ENCODE assay signal across 8 mouse cellular contexts in the genomic region with DNA sequence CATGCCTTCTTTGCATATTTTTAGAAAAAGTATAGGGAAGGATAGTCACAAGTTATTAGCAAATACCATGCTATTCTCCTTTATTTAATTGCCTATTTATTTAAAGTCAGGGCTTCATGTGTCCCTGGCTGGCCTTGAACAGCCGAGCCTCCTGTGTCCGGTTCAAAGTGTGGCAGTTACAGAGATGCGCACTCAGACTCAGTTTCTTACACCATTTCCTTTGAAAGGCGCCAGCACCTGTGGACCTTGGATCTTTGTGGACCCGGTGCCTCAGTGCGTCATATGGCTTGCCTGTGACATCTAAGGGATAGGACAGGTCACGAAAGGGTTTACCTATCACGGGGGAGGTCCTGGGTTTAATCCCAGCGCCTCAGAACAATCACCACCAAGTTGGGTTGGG. TPM values are rescaled to one million over a fixed set of nuclear protein-coding genes. Genes with fewer than 3 reads are reported as not detected.
DNase-seq lines count a peak whose midpoint lies in the region; ATAC-seq and TF ChIP-seq lines count a peak whose summit lies in the region.

No protein-coding gene starts in this region.

- no peaks in the 10 kb centered on the region for H3K36me3 ChIP-seq in hindbrain, embryonic 13.5 days
- H3K36me3 ChIP-seq in midbrain, embryonic 12.5 days = no peaks in the 10 kb centered on the region

- no peaks in the 10 kb centered on the region for H3K4me1 ChIP-seq in cortical plate, adult 2 months (ENCODE audit: control insufficient read depth, insufficient read depth, low read length)
- peaks cover 9% of the 10 kb centered on the region for H3K4me1 ChIP-seq in hindbrain, embryonic 13.5 days (replicated peaks)
- H3K4me1 ChIP-seq in midbrain, embryonic 12.5 days = peaks cover 4% of the 10 kb centered on the region; the same call in 1 of the 2 replicates

- peak; percentile 82 for DNase-seq in heart, adult 11 months
- DNase-seq in heart, postnatal 14 days = no peak
- no peak for DNase-seq in layer of hippocampus, postnatal 36 days
- no peak for DNase-seq in Muller cell, postnatal 12 days (ENCODE audit: inconsistent ontology term)
- DNase-seq in kidney, postnatal 36 days = no peak

- WGBS in hindbrain, embryonic 13.5 days = 31% methylated on average over 9 of the region's 9 CpGs
- WGBS in midbrain, embryonic 12.5 days = 29% methylated on average over 9 of the region's 9 CpGs

- H3K27me3 ChIP-seq in hindbrain, embryonic 13.5 days = peaks cover 37% of the 10 kb centered on the region
- H3K27me3 ChIP-seq in midbrain, embryonic 12.5 days = peaks cover 18% of the 10 kb centered on the region; the same call in 1 of the 2 replicates

- TF ChIP-seq CTCF in cortical plate, adult 2 months (IDR thresholded peaks at IDR 0.05; ENCODE audit: extremely low read depth, insufficient read depth, low read length) = no peak

- TF ChIP-seq POLR2A in cortical plate, adult 2 months (IDR thresholded peaks at IDR 0.05; ENCODE audit: extremely low read depth, insufficient read depth, low read length) = no peak

- peak overlapping the region; percentile 51; the same call in 1 of the 2 replicates for H3K9ac ChIP-seq in hindbrain, embryonic 13.5 days
- no peak overlapping the region; the same call in 1 of the 2 replicates for H3K9ac ChIP-seq in midbrain, embryonic 12.5 days (replicated peaks)

- peak; percentile 15 for ATAC-seq in hindbrain, embryonic 13.5 days (ENCODE audit: low FRiP score)
- ATAC-seq in midbrain, embryonic 12.5 days (ENCODE audit: low FRiP score, low read depth) = peak; percentile 39

- peak overlapping the region; percentile 40 for H3K4me2 ChIP-seq in hindbrain, embryonic 13.5 days
- peak overlapping the region; percentile 29; the same call in 1 of the 2 replicates for H3K4me2 ChIP-seq in midbrain, embryonic 12.5 days (replicated peaks)

- H3K4me3 ChIP-seq in cortical plate, adult 2 months (ENCODE audit: insufficient read depth, low read length) = peak overlapping the region; percentile 62; the same call in 1 of the 2 replicates
- H3K4me3 ChIP-seq in hindbrain, embryonic 13.5 days = peak overlapping the region; percentile 18; the same call in 1 of the 2 replicates
- no peak overlapping the region for H3K4me3 ChIP-seq in midbrain, embryonic 12.5 days

- no peak overlapping the region for H3K27ac ChIP-seq in cortical plate, adult 2 months (ENCODE audit: insufficient read depth, low read length)
- H3K27ac ChIP-seq in hindbrain, embryonic 13.5 days = peak overlapping the region; percentile 92
- peak overlapping the region; percentile 83 for H3K27ac ChIP-seq in midbrain, embryonic 12.5 days (replicated peaks)

- no peaks in the 10 kb centered on the region for H3K9me3 ChIP-seq in hindbrain, embryonic 13.5 days
- H3K9me3 ChIP-seq in midbrain, embryonic 12.5 days = no peaks in the 10 kb centered on the region

- intact Hi-C loops in heart, postnatal 14 days (cut with DNase I) = no loop called here

RNA-seq across cellular contexts. Expression of gene Ddx3x, which starts 49.5 kb away (rescaled TPM):
- total RNA-seq in heart, postnatal 14 days (2021) = 100 to 1,000 TPM; 131 to 194 TPM
- 74.9 and 79.5 TPM in 2 replicates for polyA plus RNA-seq in cortical plate, adult 2 months (2012; rRNA removed)
- 120 and 125 TPM in 2 replicates for polyA plus RNA-seq in hindbrain, embryonic 13.5 days (2015; fragmentation: Nextera tagmentation; extraction: Ambion mirVana)
- 175 and 179 TPM in 2 replicates for polyA plus RNA-seq in midbrain, embryonic 12.5 days (2016; fragmentation: Nextera tagmentation; extraction: Ambion mirVana)
- total RNA-seq in layer of hippocampus, postnatal 36 days (2021) = 100 to 1,000 TPM; 147 to 183 TPM
